Mouse (Mus musculus) megakaryocyte, embryonic 14.5 days (primary cell): ENCODE measurements at regions not wholly inside any gene's neighbourhood (a gene's known extent, or its start where the extent isn't known, plus 50 kb on each side); places are given as distances from the start of the nearest gene placed in this dataset.

Experiments
- FLI1 ChIP-seq: IDR thresholded peaks from 2 replicates; pipeline ENCODE4 v1.6.1; 2012; ENCODE audit warnings: low read length, inconsistent platforms, mixed read lengths
- GATA1 ChIP-seq: IDR thresholded peaks from 3 replicates; pipeline ENCODE4 v1.6.1; 2012; ENCODE audit warnings: mixed read lengths, low read length, inconsistent platforms, borderline replicate concordance

DNA sequence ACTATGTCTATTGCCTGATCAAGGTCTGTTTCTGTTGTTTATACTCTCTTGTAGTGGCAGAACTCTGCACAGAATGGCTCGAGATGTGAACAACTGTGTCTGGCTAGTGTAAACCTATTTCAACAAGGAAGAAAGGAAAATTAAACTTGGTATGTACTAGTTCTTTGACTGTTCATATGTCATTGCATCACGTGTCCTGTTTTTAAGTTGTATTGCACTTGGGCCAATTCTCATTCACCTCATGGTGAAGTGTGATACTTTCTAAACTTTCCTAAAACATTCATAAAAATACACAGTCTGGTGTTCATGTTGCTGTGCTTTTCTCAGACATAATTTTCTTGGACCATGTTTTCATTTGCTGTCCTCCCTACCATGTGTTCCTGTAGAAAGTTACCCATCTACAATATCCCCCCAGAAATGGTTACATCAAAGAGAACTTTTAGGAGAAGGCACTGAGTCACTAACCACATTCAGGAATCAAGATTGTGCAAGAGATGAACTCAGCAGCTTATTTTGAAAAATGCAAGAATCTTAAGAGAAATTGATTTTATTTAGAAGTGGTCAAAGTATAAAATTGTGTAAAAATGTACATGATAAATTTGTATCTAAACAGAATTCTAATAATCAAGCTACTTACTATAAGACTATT, 369.7 kb upstream of the Ctso start:
- TF ChIP-seq GATA1: no peak
- no peak for TF ChIP-seq FLI1
